Mouse (Mus musculus) cerebellum, adult 2 months (tissue): Measurements from ENCODE around the gene Tbc1d15.

Experiments used
- CTCF ChIP-seq: fragments of 200-500 bp; IDR thresholded peaks from 2 replicates; pipeline ENCODE4 v1.5.1; 2011; ENCODE audit warnings: low read depth, mild to moderate bottlenecking, control low read depth, low read length, moderate library complexity, borderline replicate concordance; ENCODE audit not compliant: insufficient read depth
- POLR2A ChIP-seq: fragments of 200-500 bp; IDR thresholded peaks from 2 replicates; pipeline ENCODE4 v1.6.1; 2011; ENCODE audit warnings: low read length, control low read depth, borderline replicate concordance; ENCODE audit not compliant: insufficient read depth

- TF ChIP-seq POLR2A (no peak), CTCF (no peak)
Measured at GRCm38 (mm10) chr10:115284170-115284569, 32.9 kb upstream of the Tbc1d15 start.
